Mouse (Mus musculus): Measurements from ENCODE around the gene Ggta1. TPM values are rescaled to one million over a fixed set of nuclear protein-coding genes. Genes with fewer than 3 reads are reported as not detected.

Ggta1 gene
- polyA plus RNA-seq, 1 experiment from 2014 or later: 7.8 TPM

- no peak for DNase-seq
- H3K4me1 ChIP-seq (replicated peaks): peaks cover 32% of the 10 kb centered on the region
- H3K27me3 ChIP-seq: no peaks in the 10 kb centered on the region
- H3K27ac ChIP-seq: no peak overlapping the region; the same call in 1 of the 2 replicates
- no peak overlapping the region for H3K9ac ChIP-seq
- no peaks in the 10 kb centered on the region for H3K36me3 ChIP-seq
- H3K9me3 ChIP-seq (replicated peaks): no peaks in the 10 kb centered on the region
- H3K4me3 ChIP-seq (replicated peaks): no peak overlapping the region
- 29% methylated on average over 17 of the region's 17 CpGs for WGBS (ENCODE audit: insufficient replicate concordance)
- H3K4me2 ChIP-seq: peak overlapping the region; percentile 29; the same call in 1 of the 2 replicates
- ATAC-seq (ENCODE audit: low read depth): no peak
Measured at GRCm38 (mm10) chr2:35490458-35491111, 27.6 kb upstream of the Ggta1 start.

- Histone ChIP-seq H3K36me3 (no peaks in the 10 kb centered on the region), H3K27me3 (no peaks in the 10 kb centered on the region), H3K4me3 (replicated peaks) (no peak overlapping the region), H3K4me1 (replicated peaks) (peaks cover 31% of the 10 kb centered on the region), H3K9me3 (replicated peaks) (no peaks in the 10 kb centered on the region), H3K9ac (no peak overlapping the region), H3K27ac (no peak overlapping the region), H3K4me2 (no peak overlapping the region)
- ATAC-seq (ENCODE audit: low read depth) (no peak), DNase-seq (no peak)
- 61% methylated on average over 3 of the region's 3 CpGs for WGBS (ENCODE audit: insufficient replicate concordance)
Measured at GRCm38 (mm10) chr2:35487700-35488099, 24.7 kb upstream of the Ggta1 start.

GRCm38 (mm10) chr2:35486981-35487655 is 24.1 kb upstream of the Ggta1 start:
- Histone ChIP-seq H3K9me3 (replicated peaks) (no peaks in the 10 kb centered on the region), H3K9ac (no peak overlapping the region), H3K27me3 (no peaks in the 10 kb centered on the region), H3K4me2 (no peak overlapping the region), H3K4me3 (replicated peaks) (no peak overlapping the region), H3K4me1 (replicated peaks) (peaks cover 37% of the 10 kb centered on the region), H3K36me3 (no peaks in the 10 kb centered on the region), H3K27ac (no peak overlapping the region; the same call in 1 of the 2 replicates)
- 0 out of 2 replicates have a peak, but pooled peaks have one; percentile 15 for ATAC-seq (ENCODE audit: low read depth)
- WGBS (ENCODE audit: insufficient replicate concordance): 11% methylated on average over 5 of the region's 5 CpGs
- DNase-seq: no peak

- no peak overlapping the region for H3K9ac ChIP-seq
- H3K27me3 ChIP-seq: no peaks in the 10 kb centered on the region
- no peak overlapping the region for H3K27ac ChIP-seq
- 65% methylated on average over 3 of the region's 3 CpGs for WGBS (ENCODE audit: insufficient replicate concordance)
- DNase-seq: no peak
- H3K4me3 ChIP-seq (replicated peaks): no peak overlapping the region
- H3K9me3 ChIP-seq (replicated peaks): no peaks in the 10 kb centered on the region
- no peak overlapping the region for H3K4me2 ChIP-seq
- H3K36me3 ChIP-seq: no peaks in the 10 kb centered on the region
- H3K4me1 ChIP-seq (replicated peaks): peaks cover 44% of the 10 kb centered on the region
- ATAC-seq (ENCODE audit: low read depth): no peak
Measured at GRCm38 (mm10) chr2:35484102-35484501, 21.1 kb upstream of the Ggta1 start.

GRCm38 (mm10) chr2:35483402-35483801 is 20.4 kb upstream of the Ggta1 start:
- peaks cover 44% of the 10 kb centered on the region for H3K4me1 ChIP-seq (replicated peaks)
- H3K27me3 ChIP-seq: no peaks in the 10 kb centered on the region
- no peaks in the 10 kb centered on the region for H3K9me3 ChIP-seq (replicated peaks)
- no peaks in the 10 kb centered on the region for H3K36me3 ChIP-seq
- H3K4me2 ChIP-seq: no peak overlapping the region
- no peak overlapping the region for H3K27ac ChIP-seq
- no peak overlapping the region for H3K4me3 ChIP-seq (replicated peaks)
- DNase-seq (no peak), ATAC-seq (ENCODE audit: low read depth) (no peak)
- H3K9ac ChIP-seq: no peak overlapping the region
- WGBS (ENCODE audit: insufficient replicate concordance): 80% methylated on average over 9 of the region's 9 CpGs

- no peaks in the 10 kb centered on the region for H3K27me3 ChIP-seq
- no peak overlapping the region for H3K4me2 ChIP-seq
- peaks cover 33% of the 10 kb centered on the region for H3K4me1 ChIP-seq (replicated peaks)
- 74% methylated on average over 7 of the region's 7 CpGs for WGBS (ENCODE audit: insufficient replicate concordance)
- no peaks in the 10 kb centered on the region for H3K9me3 ChIP-seq (replicated peaks)
- no peaks in the 10 kb centered on the region for H3K36me3 ChIP-seq
- H3K27ac ChIP-seq: no peak overlapping the region
- no peak overlapping the region for H3K4me3 ChIP-seq (replicated peaks)
- H3K9ac ChIP-seq: no peak overlapping the region
- ATAC-seq (ENCODE audit: low read depth) (no peak), DNase-seq (no peak)
Measured at GRCm38 (mm10) chr2:35481322-35481990, 18.4 kb upstream of the Ggta1 start.

- no peak for DNase-seq
- Histone ChIP-seq H3K9me3 (replicated peaks) (no peaks in the 10 kb centered on the region), H3K27me3 (no peaks in the 10 kb centered on the region), H3K4me3 (replicated peaks) (no peak overlapping the region), H3K4me2 (no peak overlapping the region), H3K4me1 (replicated peaks) (peaks cover 33% of the 10 kb centered on the region), H3K9ac (no peak overlapping the region), H3K27ac (peak overlapping the region; percentile 8; the same call in 1 of the 2 replicates), H3K36me3 (no peaks in the 10 kb centered on the region)
- no peak for ATAC-seq (ENCODE audit: low read depth)
- 36% methylated on average over 3 of the region's 3 CpGs for WGBS (ENCODE audit: insufficient replicate concordance)
Measured at GRCm38 (mm10) chr2:35480073-35480472, 17.0 kb upstream of the Ggta1 start.

GRCm38 (mm10) chr2:35478812-35479122 is 15.7 kb upstream of the Ggta1 start:
- DNase-seq (no peak), ATAC-seq (ENCODE audit: low read depth) (no peak)

GRCm38 (mm10) chr2:35477999-35478811 is 15.2 kb upstream of the Ggta1 start:
- Histone ChIP-seq H3K4me3 (replicated peaks) (no peak overlapping the region), H3K9me3 (replicated peaks) (no peaks in the 10 kb centered on the region), H3K4me1 (replicated peaks) (peaks cover 32% of the 10 kb centered on the region), H3K4me2 (no peak overlapping the region), H3K36me3 (no peaks in the 10 kb centered on the region), H3K27me3 (no peaks in the 10 kb centered on the region), H3K27ac (no peak overlapping the region), H3K9ac (no peak overlapping the region)
- ATAC-seq (ENCODE audit: low read depth) (no peak), DNase-seq (no peak)
- 68% methylated on average over 10 of the region's 10 CpGs for WGBS (ENCODE audit: insufficient replicate concordance)

More at GRCm38 (mm10) chr2:35478812-35479122, 15.7 kb upstream of the Ggta1 start:
- WGBS (ENCODE audit: insufficient replicate concordance): 61% methylated on average over 3 of the region's 3 CpGs
- Histone ChIP-seq H3K9me3 (replicated peaks) (no peaks in the 10 kb centered on the region), H3K27ac (no peak overlapping the region), H3K36me3 (no peaks in the 10 kb centered on the region), H3K9ac (no peak overlapping the region), H3K27me3 (no peaks in the 10 kb centered on the region), H3K4me3 (replicated peaks) (no peak overlapping the region), H3K4me1 (replicated peaks) (peaks cover 33% of the 10 kb centered on the region), H3K4me2 (no peak overlapping the region)

GRCm38 (mm10) chr2:35477321-35477720 is 14.3 kb upstream of the Ggta1 start:
- H3K4me1 ChIP-seq (replicated peaks): peaks cover 23% of the 10 kb centered on the region
- no peak overlapping the region for H3K4me3 ChIP-seq (replicated peaks)
- DNase-seq (no peak), ATAC-seq (ENCODE audit: low read depth) (no peak)
- H3K4me2 ChIP-seq: no peak overlapping the region
- no peaks in the 10 kb centered on the region for H3K9me3 ChIP-seq (replicated peaks)
- 81% methylated on average over 6 of the region's 6 CpGs for WGBS (ENCODE audit: insufficient replicate concordance)
- H3K36me3 ChIP-seq: no peaks in the 10 kb centered on the region
- H3K9ac ChIP-seq: no peak overlapping the region
- no peak overlapping the region for H3K27ac ChIP-seq
- no peaks in the 10 kb centered on the region for H3K27me3 ChIP-seq

- no peak overlapping the region for H3K27ac ChIP-seq
- no peaks in the 10 kb centered on the region; the same call in 1 of the 2 replicates for H3K4me1 ChIP-seq (replicated peaks)
- H3K4me2 ChIP-seq: no peak overlapping the region
- 74% methylated on average over 1 of the region's 1 CpGs for WGBS (ENCODE audit: insufficient replicate concordance)
- DNase-seq: no peak
- no peak overlapping the region for H3K9ac ChIP-seq
- no peaks in the 10 kb centered on the region for H3K9me3 ChIP-seq (replicated peaks)
- H3K4me3 ChIP-seq (replicated peaks): no peak overlapping the region
- no peaks in the 10 kb centered on the region for H3K27me3 ChIP-seq
- no peak for ATAC-seq (ENCODE audit: low read depth)
- H3K36me3 ChIP-seq: no peaks in the 10 kb centered on the region
Measured at GRCm38 (mm10) chr2:35474916-35475315, 11.9 kb upstream of the Ggta1 start.
